Mouse (Mus musculus): ENCODE measurements around the gene Ccdc87. TPM values are rescaled to one million over a fixed set of nuclear protein-coding genes. Genes with fewer than 3 reads are reported as not detected.

The Ccdc87 gene
- polyA plus RNA-seq, 1 experiment from 2014 or later = not detected

DNA sequence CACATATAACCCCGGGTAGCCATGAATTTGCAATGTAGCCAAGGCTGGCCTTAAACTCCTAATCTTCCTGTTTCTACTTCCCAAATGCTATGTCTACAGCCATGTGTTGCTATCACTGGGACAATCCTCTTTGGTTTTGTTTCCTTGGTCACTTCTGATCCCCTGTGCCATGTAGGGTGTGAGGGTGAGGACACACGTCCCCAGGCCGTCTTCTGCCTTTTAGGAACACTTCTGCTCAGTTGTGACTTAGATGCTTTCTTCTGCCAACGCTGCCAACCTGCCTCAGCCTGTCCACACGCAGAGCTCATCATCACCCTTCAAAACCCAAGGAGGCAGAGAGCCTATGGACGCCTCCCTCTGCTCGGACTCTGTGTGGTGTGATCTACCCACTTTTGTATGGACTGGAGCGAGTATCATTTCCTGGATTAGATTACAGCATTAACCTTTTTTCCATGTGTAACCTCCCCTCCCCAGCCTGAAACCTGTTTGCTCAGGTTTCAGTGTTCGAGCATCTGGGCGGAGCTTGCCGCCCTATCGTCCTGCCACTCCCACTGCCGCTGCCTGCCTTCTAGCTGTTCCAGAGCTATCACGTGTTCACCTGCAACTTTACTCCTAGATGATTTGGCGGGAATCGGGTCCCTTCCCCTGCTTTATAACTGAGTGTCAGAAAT is 10.6 kb upstream of the Ccdc87 start:
- Histone ChIP-seq H3K9ac (ENCODE audit: low read length) (no peak overlapping the region), H3K9me3 (ENCODE audit: control insufficient read depth, low read length) (no peaks in the 10 kb centered on the region), H3K27me3 (ENCODE audit: control insufficient read depth, insufficient read depth, low read length) (no peaks in the 10 kb centered on the region), H3K4me1 (ENCODE audit: control insufficient read depth, insufficient read depth, low read length) (no peaks in the 10 kb centered on the region), H3K36me3 (ENCODE audit: control insufficient read depth, insufficient read depth, low read length) (peaks cover 2% of the 10 kb centered on the region; the same call in 1 of the 2 replicates), H3K4me3 (ENCODE audit: low read depth, low read length) (no peak overlapping the region), H3K4me2 (ENCODE audit: low read depth, severe bottlenecking) (no peak overlapping the region), H3K27ac (replicated peaks; ENCODE audit: low read depth, low read length) (no peak overlapping the region)
- 49% methylated on average over 16 of the region's 16 CpGs for WGBS
- ATAC-seq (ENCODE audit: insufficient number of reproducible peaks, low FRiP score, low TSS enrichment, low read depth) (no peak), DNase-seq (ENCODE audit: low spot score) (no peak)

- ATAC-seq (ENCODE audit: insufficient number of reproducible peaks, low FRiP score, low TSS enrichment, low read depth) (no peak), DNase-seq (ENCODE audit: low spot score) (no peak)
- no peak overlapping the region for H3K4me2 ChIP-seq (ENCODE audit: low read depth, severe bottlenecking)
- H3K27ac ChIP-seq (replicated peaks; ENCODE audit: low read depth, low read length) = no peak overlapping the region
- no peaks in the 10 kb centered on the region for H3K4me1 ChIP-seq (ENCODE audit: control insufficient read depth, insufficient read depth, low read length)
- H3K36me3 ChIP-seq (ENCODE audit: control insufficient read depth, insufficient read depth, low read length) = peaks cover 2% of the 10 kb centered on the region; the same call in 1 of the 2 replicates
- 65% methylated on average over 7 of the region's 7 CpGs for WGBS
- no peaks in the 10 kb centered on the region for H3K9me3 ChIP-seq (ENCODE audit: control insufficient read depth, low read length)
- no peak overlapping the region for H3K4me3 ChIP-seq (ENCODE audit: low read depth, low read length)
- H3K9ac ChIP-seq (ENCODE audit: low read length) = no peak overlapping the region
- H3K27me3 ChIP-seq (ENCODE audit: control insufficient read depth, insufficient read depth, low read length) = no peaks in the 10 kb centered on the region
Measured at GRCm38 (mm10) chr19:4829156-4829555, 10.0 kb upstream of the Ccdc87 start.

DNA sequence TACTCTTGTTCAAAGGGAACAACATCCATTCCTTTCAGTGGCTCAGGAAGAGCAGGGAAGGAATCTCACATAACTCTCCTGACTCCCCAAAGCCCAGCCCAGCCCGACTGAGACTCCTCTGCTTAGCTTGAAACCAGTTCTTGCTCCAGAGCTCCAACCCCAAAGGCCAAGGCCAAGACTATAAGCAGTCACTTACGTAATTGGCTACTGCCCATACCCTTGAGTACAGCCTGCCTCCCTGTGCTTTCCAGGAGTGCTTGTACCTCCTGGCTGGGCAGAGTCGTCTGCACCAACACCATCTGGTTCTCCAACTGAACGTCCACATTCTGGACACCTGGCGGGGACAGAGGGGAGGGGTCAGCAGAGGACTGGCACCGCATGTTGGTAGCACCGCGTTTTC is 5.2 kb upstream of the Ccdc87 start:
- Histone ChIP-seq H3K4me2 (ENCODE audit: low read depth, severe bottlenecking) (no peak overlapping the region), H3K4me3 (ENCODE audit: low read depth, low read length) (no peak overlapping the region), H3K4me1 (ENCODE audit: control insufficient read depth, insufficient read depth, low read length) (peaks cover 3% of the 10 kb centered on the region; the same call in 1 of the 2 replicates), H3K9me3 (ENCODE audit: control insufficient read depth, low read length) (no peaks in the 10 kb centered on the region), H3K9ac (ENCODE audit: low read length) (no peak overlapping the region), H3K27me3 (ENCODE audit: control insufficient read depth, insufficient read depth, low read length) (no peaks in the 10 kb centered on the region), H3K27ac (replicated peaks; ENCODE audit: low read depth, low read length) (no peak overlapping the region), H3K36me3 (ENCODE audit: control insufficient read depth, insufficient read depth, low read length) (no peaks in the 10 kb centered on the region)
- ATAC-seq (ENCODE audit: insufficient number of reproducible peaks, low FRiP score, low TSS enrichment, low read depth) = no peak
- WGBS = 84% methylated on average over 8 of the region's 8 CpGs
- no peak for DNase-seq (ENCODE audit: low spot score)

DNA sequence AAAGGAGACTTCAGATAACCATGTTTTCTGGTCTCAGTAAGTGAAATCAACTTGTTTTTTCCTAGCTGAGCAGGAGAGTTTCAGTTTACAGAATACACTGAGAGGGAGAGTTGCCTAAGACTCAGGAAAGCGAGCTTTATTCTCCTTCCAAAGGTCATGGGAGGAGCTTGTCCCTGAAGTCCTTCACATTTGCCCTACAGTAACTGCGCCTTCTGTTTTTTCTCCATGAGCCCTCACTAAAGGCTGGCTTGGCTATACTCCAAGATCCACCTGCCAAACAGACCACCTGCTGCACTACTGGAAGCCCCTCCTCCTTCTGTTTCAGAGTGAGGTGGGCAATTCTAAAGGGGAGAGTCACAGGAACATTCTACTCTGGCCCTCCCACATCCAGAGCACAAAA is 3.1 kb upstream of the Ccdc87 start:
- DNase-seq (ENCODE audit: low spot score) (no peak), ATAC-seq (ENCODE audit: insufficient number of reproducible peaks, low FRiP score, low TSS enrichment, low read depth) (no peak)

DNA sequence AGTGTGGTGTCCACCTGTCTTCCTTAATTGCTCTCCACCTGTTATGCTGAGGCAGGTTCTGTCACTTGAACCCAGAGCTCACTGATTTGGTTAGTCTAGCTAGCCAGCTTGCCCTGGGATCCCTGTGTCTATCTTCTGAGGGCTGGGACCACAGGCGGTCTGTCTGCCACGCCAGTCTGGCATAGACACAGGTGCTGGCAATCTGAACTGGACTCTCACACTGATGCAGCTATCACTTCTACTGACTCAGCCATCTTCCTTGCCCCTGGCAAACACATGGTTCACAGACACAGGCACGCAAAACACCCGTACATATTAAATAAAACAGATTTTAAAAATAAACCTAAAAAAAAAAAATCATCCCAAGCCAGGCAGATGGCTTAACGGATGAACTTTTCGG is 2.1 kb upstream of the Ccdc87 start:
- ATAC-seq (ENCODE audit: insufficient number of reproducible peaks, low FRiP score, low TSS enrichment, low read depth) (no peak), DNase-seq (ENCODE audit: low spot score) (no peak)
- Histone ChIP-seq H3K27ac (replicated peaks; ENCODE audit: low read depth, low read length) (no peak overlapping the region), H3K36me3 (ENCODE audit: control insufficient read depth, insufficient read depth, low read length) (no peaks in the 10 kb centered on the region), H3K9me3 (ENCODE audit: control insufficient read depth, low read length) (no peaks in the 10 kb centered on the region), H3K4me1 (ENCODE audit: control insufficient read depth, insufficient read depth, low read length) (peaks cover 8% of the 10 kb centered on the region; the same call in 1 of the 2 replicates), H3K4me3 (ENCODE audit: low read depth, low read length) (no peak overlapping the region), H3K9ac (ENCODE audit: low read length) (no peak overlapping the region), H3K27me3 (ENCODE audit: control insufficient read depth, insufficient read depth, low read length) (peaks cover 18% of the 10 kb centered on the region; the same call in 1 of the 2 replicates), H3K4me2 (ENCODE audit: low read depth, severe bottlenecking) (no peak overlapping the region)
- WGBS = 95% methylated on average over 6 of the region's 6 CpGs

More for the DNA sequence above, 3.1 kb upstream of the Ccdc87 start:
- Histone ChIP-seq H3K27ac (replicated peaks; ENCODE audit: low read depth, low read length) (no peak overlapping the region), H3K4me3 (ENCODE audit: low read depth, low read length) (no peak overlapping the region), H3K4me1 (ENCODE audit: control insufficient read depth, insufficient read depth, low read length) (peaks cover 8% of the 10 kb centered on the region; the same call in 1 of the 2 replicates), H3K9me3 (ENCODE audit: control insufficient read depth, low read length) (no peaks in the 10 kb centered on the region), H3K27me3 (ENCODE audit: control insufficient read depth, insufficient read depth, low read length) (peaks cover 15% of the 10 kb centered on the region; the same call in 1 of the 2 replicates), H3K9ac (ENCODE audit: low read length) (no peak overlapping the region), H3K4me2 (ENCODE audit: low read depth, severe bottlenecking) (no peak overlapping the region), H3K36me3 (ENCODE audit: control insufficient read depth, insufficient read depth, low read length) (no peaks in the 10 kb centered on the region)
- 77% methylated on average over 2 of the region's 2 CpGs for WGBS

DNA sequence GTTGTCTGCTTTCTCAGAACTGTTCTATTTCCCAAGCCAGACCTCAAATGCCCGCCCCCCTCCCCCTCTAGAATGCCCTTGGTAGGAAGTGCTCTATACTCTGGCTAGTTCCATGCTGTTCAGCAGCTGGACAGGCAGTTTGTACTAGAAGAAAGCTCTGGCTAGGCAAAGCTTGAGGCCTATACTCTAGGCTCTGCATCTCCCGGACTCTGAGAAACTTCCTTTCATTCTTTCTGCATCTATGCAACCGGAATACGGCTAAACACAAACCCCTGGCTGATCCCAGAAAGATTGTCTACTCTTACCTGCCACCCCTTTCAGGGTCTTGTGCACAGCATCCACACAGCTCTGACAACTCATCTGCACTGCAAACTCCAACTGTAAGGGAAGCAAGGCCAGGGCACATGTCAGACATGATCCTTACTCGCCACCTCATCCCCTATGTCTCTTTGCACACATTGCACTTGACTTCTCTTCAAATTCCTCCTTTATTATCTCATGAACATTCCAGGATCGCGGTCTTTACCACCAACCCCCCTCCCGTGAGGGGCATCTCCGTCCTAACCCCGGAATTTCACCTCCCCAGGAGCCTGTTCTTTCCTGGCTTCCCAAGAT is 533 bp upstream of the Ccdc87 start:
- peaks cover 18% of the 10 kb centered on the region; the same call in 1 of the 2 replicates for H3K27me3 ChIP-seq (ENCODE audit: control insufficient read depth, insufficient read depth, low read length)
- H3K36me3 ChIP-seq (ENCODE audit: control insufficient read depth, insufficient read depth, low read length) = no peaks in the 10 kb centered on the region
- H3K4me1 ChIP-seq (ENCODE audit: control insufficient read depth, insufficient read depth, low read length) = peaks cover 8% of the 10 kb centered on the region; the same call in 1 of the 2 replicates
- H3K9me3 ChIP-seq (ENCODE audit: control insufficient read depth, low read length) = no peaks in the 10 kb centered on the region
- no peak for ATAC-seq (ENCODE audit: insufficient number of reproducible peaks, low FRiP score, low TSS enrichment, low read depth)
- H3K4me2 ChIP-seq (ENCODE audit: low read depth, severe bottlenecking) = peak overlapping the region; percentile 79
- WGBS = 41% methylated on average over 10 of the region's 10 CpGs
- no peak for DNase-seq (ENCODE audit: low spot score)
- no peak overlapping the region for H3K27ac ChIP-seq (replicated peaks; ENCODE audit: low read depth, low read length)
- peak overlapping the region; percentile 47 for H3K9ac ChIP-seq (ENCODE audit: low read length)
- peak overlapping the region; percentile 53 for H3K4me3 ChIP-seq (ENCODE audit: low read depth, low read length)

- H3K4me2 ChIP-seq (ENCODE audit: low read depth, severe bottlenecking) = no peak overlapping the region
- no peak overlapping the region for H3K4me3 ChIP-seq (ENCODE audit: low read depth, low read length)
- no peaks in the 10 kb centered on the region for H3K36me3 ChIP-seq (ENCODE audit: control insufficient read depth, insufficient read depth, low read length)
- peaks cover 8% of the 10 kb centered on the region; the same call in 1 of the 2 replicates for H3K4me1 ChIP-seq (ENCODE audit: control insufficient read depth, insufficient read depth, low read length)
- no peak for ATAC-seq (ENCODE audit: insufficient number of reproducible peaks, low FRiP score, low TSS enrichment, low read depth)
- H3K27ac ChIP-seq (replicated peaks; ENCODE audit: low read depth, low read length) = no peak overlapping the region
- DNase-seq (ENCODE audit: low spot score) = no peak
- peaks cover 18% of the 10 kb centered on the region; the same call in 1 of the 2 replicates for H3K27me3 ChIP-seq (ENCODE audit: control insufficient read depth, insufficient read depth, low read length)
- WGBS = 87% methylated on average over 9 of the region's 9 CpGs
- no peak overlapping the region for H3K9ac ChIP-seq (ENCODE audit: low read length)
- no peaks in the 10 kb centered on the region for H3K9me3 ChIP-seq (ENCODE audit: control insufficient read depth, low read length)
Measured at GRCm38 (mm10) chr19:4840848-4841247, 1.7 kb downstream of the Ccdc87 start.

DNA sequence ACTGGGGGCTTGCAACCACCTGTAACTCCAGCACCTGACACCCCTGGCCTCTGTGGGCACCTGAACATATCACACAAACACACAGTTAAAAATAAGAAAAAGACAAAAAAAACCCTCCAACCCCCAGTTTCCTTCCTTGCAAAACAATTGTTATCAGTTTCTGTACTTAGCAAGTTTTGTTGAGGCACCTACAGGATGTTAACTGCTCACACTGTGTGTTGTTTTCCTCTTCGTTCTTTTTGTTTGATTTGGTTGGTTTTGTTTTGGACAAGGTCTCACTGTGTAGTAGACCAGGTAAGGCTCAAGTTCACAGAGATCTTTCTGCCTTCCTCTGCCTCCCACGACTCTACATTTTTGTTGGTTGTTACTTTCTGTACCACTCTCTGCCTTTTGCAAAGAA is 3.4 kb downstream of the Ccdc87 start:
- no peaks in the 10 kb centered on the region for H3K9me3 ChIP-seq (ENCODE audit: control insufficient read depth, low read length)
- no peak overlapping the region for H3K4me3 ChIP-seq (ENCODE audit: low read depth, low read length)
- H3K4me2 ChIP-seq (ENCODE audit: low read depth, severe bottlenecking) = no peak overlapping the region
- peaks cover 18% of the 10 kb centered on the region; the same call in 1 of the 2 replicates for H3K27me3 ChIP-seq (ENCODE audit: control insufficient read depth, insufficient read depth, low read length)
- no peak overlapping the region for H3K9ac ChIP-seq (ENCODE audit: low read length)
- no peak overlapping the region for H3K27ac ChIP-seq (replicated peaks; ENCODE audit: low read depth, low read length)
- no peak for DNase-seq (ENCODE audit: low spot score)
- H3K36me3 ChIP-seq (ENCODE audit: control insufficient read depth, insufficient read depth, low read length) = no peaks in the 10 kb centered on the region
- WGBS = 80% methylated on average over 2 of the region's 2 CpGs
- no peak for ATAC-seq (ENCODE audit: insufficient number of reproducible peaks, low FRiP score, low TSS enrichment, low read depth)
- H3K4me1 ChIP-seq (ENCODE audit: control insufficient read depth, insufficient read depth, low read length) = peaks cover 8% of the 10 kb centered on the region; the same call in 1 of the 2 replicates
